Mouse (Mus musculus) frontal cortex, postnatal 10 days (tissue): ENCODE measurements around the gene Trip10.

ENCODE experiments used
- DNase-seq, 2 experiments: peaks; one replicate each; pipeline ENCODE4 v3.0.0; 2022; ENCODE audit warnings: low spot score in 2 of 2, mixed read lengths in 1 of 2

The Trip10 gene

GRCm38 (mm10) chr17:57234254-57234928, 14.9 kb upstream of the Trip10 start:
- no peak for DNase-seq

- no peak for DNase-seq
Observed at GRCm38 (mm10) chr17:57235803-57236202, 13.5 kb upstream of the Trip10 start.

GRCm38 (mm10) chr17:57237181-57237580, 12.1 kb upstream of the Trip10 start:
- DNase-seq = no peak

- no peak for DNase-seq
Observed at GRCm38 (mm10) chr17:57243650-57244370, 5.4 kb upstream of the Trip10 start.

- DNase-seq = no peak
Observed at GRCm38 (mm10) chr17:57245311-57245929, 3.8 kb upstream of the Trip10 start.

GRCm38 (mm10) chr17:57246663-57247392, 2.4 kb upstream of the Trip10 start:
- DNase-seq = no peak

GRCm38 (mm10) chr17:57247393-57248200, 1.7 kb upstream of the Trip10 start:
- peak; percentile 94 to 98 for DNase-seq

GRCm38 (mm10) chr17:57248201-57248699, 1.0 kb upstream of the Trip10 start, which contains the start of gene Gpr108:
TSS of gene Gpr108 (minus strand) at chr17:57248446.
- peak; percentile 84 to 87 for DNase-seq

GRCm38 (mm10) chr17:57248771-57249170, 484 bp upstream of the Trip10 start:
- peak in 1 of 2 experiments; percentile 21 for DNase-seq

- no peak for DNase-seq
Observed at GRCm38 (mm10) chr17:57250461-57251160, 1.4 kb downstream of the Trip10 start.

GRCm38 (mm10) chr17:57251431-57251830, 2.2 kb downstream of the Trip10 start:
- no peak for DNase-seq

GRCm38 (mm10) chr17:57253306-57253705, 4.1 kb downstream of the Trip10 start:
- no peak for DNase-seq

GRCm38 (mm10) chr17:57255354-57255753, 6.1 kb downstream of the Trip10 start:
- no peak for DNase-seq

- no peak for DNase-seq
Observed at GRCm38 (mm10) chr17:57256921-57257485, 7.7 kb downstream of the Trip10 start.

GRCm38 (mm10) chr17:57258191-57258590, 8.9 kb downstream of the Trip10 start:
- DNase-seq = no peak

- no peak for DNase-seq
Observed at GRCm38 (mm10) chr17:57259742-57260141, 10.5 kb downstream of the Trip10 start.

- no peak for DNase-seq
Observed at GRCm38 (mm10) chr17:57260351-57260750, 11.1 kb downstream of the Trip10 start.

GRCm38 (mm10) chr17:57261286-57261685, 12.0 kb downstream of the Trip10 start:
- DNase-seq = no peak

- no peak for DNase-seq
Observed at GRCm38 (mm10) chr17:57261796-57262195, 12.5 kb downstream of the Trip10 start.
